Comparison of ENCODE assay signal across 8 mouse cellular contexts in the genomic region with DNA sequence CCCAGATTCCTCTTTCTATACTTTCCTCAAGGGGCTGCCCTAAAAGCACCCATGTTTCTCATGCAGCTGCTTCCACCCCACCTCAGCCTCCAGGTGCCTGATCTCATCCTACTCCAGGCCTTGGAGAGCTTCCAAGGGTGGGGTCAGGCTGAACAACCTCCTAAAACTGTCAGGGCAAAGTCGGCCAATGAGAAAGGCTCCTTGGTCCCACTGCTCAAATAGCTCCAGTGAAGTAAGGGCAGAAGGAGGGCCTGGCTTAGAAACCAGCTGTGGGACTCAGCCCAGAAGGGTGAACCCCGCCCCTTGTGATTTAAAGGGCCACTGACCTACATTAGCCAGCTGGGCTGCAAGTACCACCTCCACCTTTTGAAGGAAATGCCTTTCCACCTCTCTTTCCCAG. TPM values are rescaled to one million over a fixed set of nuclear protein-coding genes. Genes with fewer than 3 reads are reported as not detected.
DNase-seq lines count a peak whose midpoint lies in the region; ATAC-seq and TF ChIP-seq lines count a peak whose summit lies in the region.

No protein-coding gene starts in this region.

- 0 out of 2 replicates have a peak, but pooled peaks cover 7% of the 10 kb centered on the region for H3K4me1 ChIP-seq in lung, embryonic 14.5 days (ENCODE audit: insufficient read depth)
- H3K4me1 ChIP-seq in forebrain, embryonic 16.5 days (replicated peaks; ENCODE audit: control insufficient read depth, insufficient read depth, low read length): peaks cover 22% of the 10 kb centered on the region

- 6% methylated on average over 2 of the region's 2 CpGs for WGBS in lung, embryonic 14.5 days
- 9% methylated on average over 2 of the region's 2 CpGs for WGBS in forebrain, embryonic 16.5 days

- no peak overlapping the region for H3K4me2 ChIP-seq in lung, embryonic 14.5 days
- H3K4me2 ChIP-seq in forebrain, embryonic 16.5 days (ENCODE audit: low read length): no peak overlapping the region

- H3K27ac ChIP-seq in lung, embryonic 14.5 days (ENCODE audit: low read depth): peak overlapping the region; percentile 51; the same call in 1 of the 2 replicates
- H3K27ac ChIP-seq in forebrain, embryonic 16.5 days (ENCODE audit: low read length): no peak overlapping the region

- H3K27me3 ChIP-seq in lung, embryonic 14.5 days (ENCODE audit: insufficient read depth, low read length): no peaks in the 10 kb centered on the region
- H3K27me3 ChIP-seq in forebrain, embryonic 16.5 days (replicated peaks; ENCODE audit: control insufficient read depth, insufficient read depth, low read length): no peaks in the 10 kb centered on the region

- H3K36me3 ChIP-seq in lung, embryonic 14.5 days (ENCODE audit: insufficient read depth): peaks cover 73% of the 10 kb centered on the region
- peaks cover 21% of the 10 kb centered on the region for H3K36me3 ChIP-seq in forebrain, embryonic 16.5 days (ENCODE audit: control insufficient read depth, insufficient read depth)

- ATAC-seq in lung, embryonic 14.5 days (ENCODE audit: insufficient read depth): peak; percentile 81
- ATAC-seq in forebrain, embryonic 16.5 days: no peak

- intact Hi-C loops in gastrocnemius, postnatal 14 days (cut with DNase I; ENCODE audit: low total_unique reads): loop anchor here (5.0 kb wide), 1 partner anchor 64 kb away; no protein-coding TSS in a partner anchor

- no peak for TF ChIP-seq CTCF in lung, embryonic 14.5 days (IDR thresholded peaks at IDR 0.05; ENCODE audit: low read depth)

- peak; percentile 67 for DNase-seq in 416B (ENCODE audit: low read depth)
- DNase-seq in Muller cell, postnatal 12 days (ENCODE audit: inconsistent ontology term): peak; percentile 59
- DNase-seq in gastrocnemius, postnatal 14 days: peak; percentile 85
- peak; percentile 66 to 80 for DNase-seq in kidney, adult 8-10 months
- DNase-seq in lung, embryonic 14.5 days: peak; percentile 78
- no peak for DNase-seq in thymus, adult 18-20 months
- DNase-seq in cerebellum, adult 11 months: no peak

- H3K9ac ChIP-seq in lung, embryonic 14.5 days: no peak overlapping the region; the same call in 1 of the 2 replicates
- H3K9ac ChIP-seq in forebrain, embryonic 16.5 days (replicated peaks; ENCODE audit: low read depth, low read length): no peak overlapping the region

- no peak overlapping the region for H3K4me3 ChIP-seq in lung, embryonic 14.5 days (ENCODE audit: low read depth, low read length)
- no peak overlapping the region for H3K4me3 ChIP-seq in forebrain, embryonic 16.5 days (replicated peaks; ENCODE audit: low read length)

- no peaks in the 10 kb centered on the region for H3K9me3 ChIP-seq in lung, embryonic 14.5 days (ENCODE audit: low read depth, low read length)
- no peaks in the 10 kb centered on the region for H3K9me3 ChIP-seq in forebrain, embryonic 16.5 days (ENCODE audit: control insufficient read depth, low read length)

RNA-seq across cellular contexts. Expression of a gene that starts 9.6 kb away (rescaled TPM):
- not detected for total RNA-seq in gastrocnemius, postnatal 14 days (2021)
- 0.32 and 0.47 TPM in 2 replicates for polyA plus RNA-seq in lung, embryonic 14.5 days (2014; fragmentation: Nextera tagmentation; extraction: Ambion mirVana)
- 0.24 and 0.48 TPM in 2 replicates for polyA plus RNA-seq in forebrain, embryonic 16.5 days (2015; fragmentation: Nextera tagmentation; extraction: Ambion mirVana)

RNA-seq across cellular contexts. Expression of a gene that starts 12.4 kb away (rescaled TPM):
- 100 to 1,000 TPM; 246 to 269 TPM for total RNA-seq in gastrocnemius, postnatal 14 days (2021)
- polyA plus RNA-seq in lung, embryonic 14.5 days (2014; fragmentation: Nextera tagmentation; extraction: Ambion mirVana): 15.5 and 17.4 TPM in 2 replicates
- polyA plus RNA-seq in forebrain, embryonic 16.5 days (2015; fragmentation: Nextera tagmentation; extraction: Ambion mirVana): 12.0 and 20.0 TPM in 2 replicates

RNA-seq across cellular contexts. Expression of a gene that starts 15.7 kb away (rescaled TPM):
- total RNA-seq in gastrocnemius, postnatal 14 days (2021): 10 to 100 TPM; 29.6 to 32.9 TPM
- polyA plus RNA-seq in lung, embryonic 14.5 days (2014; fragmentation: Nextera tagmentation; extraction: Ambion mirVana): 108 and 116 TPM in 2 replicates
- 170 and 177 TPM in 2 replicates for polyA plus RNA-seq in forebrain, embryonic 16.5 days (2015; fragmentation: Nextera tagmentation; extraction: Ambion mirVana)

RNA-seq across cellular contexts. Expression of a gene that starts 25.0 kb away (rescaled TPM):
- 10 to 100 TPM; 15.3 to 17.6 TPM for total RNA-seq in gastrocnemius, postnatal 14 days (2021)
- polyA plus RNA-seq in lung, embryonic 14.5 days (2014; fragmentation: Nextera tagmentation; extraction: Ambion mirVana): 28.4 and 35.2 TPM in 2 replicates
- polyA plus RNA-seq in forebrain, embryonic 16.5 days (2015; fragmentation: Nextera tagmentation; extraction: Ambion mirVana): 24.1 and 28.7 TPM in 2 replicates

RNA-seq across cellular contexts. Expression of a gene that starts 25.2 kb away (rescaled TPM):
- 10 to 100 TPM; 16.7 TPM for total RNA-seq in gastrocnemius, postnatal 14 days (2021)
- 36.6 TPM in 2 replicates for polyA plus RNA-seq in lung, embryonic 14.5 days (2014; fragmentation: Nextera tagmentation; extraction: Ambion mirVana)
- 10.0 and 10.7 TPM in 2 replicates for polyA plus RNA-seq in forebrain, embryonic 16.5 days (2015; fragmentation: Nextera tagmentation; extraction: Ambion mirVana)

Comparison
In these comparisons a context has a peak if more than half of its experiments do, and no peak if none do; other contexts are left out.
1. DNase-seq: peak in 416B (single experiment), Muller cell, postnatal 12 days (single experiment), gastrocnemius, postnatal 14 days (single experiment), kidney, adult 8-10 months (2 of 2) and lung, embryonic 14.5 days (single experiment); none in thymus, adult 18-20 months (0 of 2) and cerebellum, adult 11 months (single experiment).